Mouse (Mus musculus) kidney, adult 2 months (tissue): ENCODE measurements around the gene Limk2.

ENCODE experiments used
- CTCF ChIP-seq: fragments of 200-500 bp; conservative IDR thresholded peaks from 2 replicates; pipeline ENCODE4 v1.5.1; 2011; ENCODE audit warnings: low read depth, mild to moderate bottlenecking, control low read depth, low read length, moderate library complexity, mixed read lengths; ENCODE audit not compliant: insufficient read depth, insufficient read length
- POLR2A ChIP-seq: fragments of 200-500 bp; IDR thresholded peaks from one replicate; pipeline ENCODE4 v1.6.1; 2011; ENCODE audit warnings: low read depth, low read length, control low read depth

DNA sequence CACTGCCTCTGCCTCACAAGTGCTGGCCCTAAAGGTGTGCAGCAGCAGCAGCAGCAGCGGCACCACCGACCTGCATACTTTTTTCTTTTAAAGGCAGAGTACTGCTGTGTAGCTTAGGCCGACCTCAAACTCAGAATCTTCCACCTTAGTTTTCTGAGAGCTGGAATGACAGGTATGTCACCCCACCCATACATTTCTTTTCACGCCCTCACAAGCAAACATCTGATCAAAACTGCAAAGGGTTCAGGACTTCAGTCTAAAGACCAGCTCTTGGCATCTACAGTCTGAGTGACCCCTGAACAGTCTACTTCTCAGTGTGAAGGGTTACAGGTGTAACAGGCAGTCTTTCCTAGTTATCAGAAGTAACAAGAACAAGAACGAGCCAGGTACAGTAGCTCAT is 18.2 kb downstream of the Limk2 start:
- TF ChIP-seq POLR2A: no peak
- TF ChIP-seq CTCF: no peak
